Mouse (Mus musculus): ENCODE measurements around the gene Heatr6.

DNA sequence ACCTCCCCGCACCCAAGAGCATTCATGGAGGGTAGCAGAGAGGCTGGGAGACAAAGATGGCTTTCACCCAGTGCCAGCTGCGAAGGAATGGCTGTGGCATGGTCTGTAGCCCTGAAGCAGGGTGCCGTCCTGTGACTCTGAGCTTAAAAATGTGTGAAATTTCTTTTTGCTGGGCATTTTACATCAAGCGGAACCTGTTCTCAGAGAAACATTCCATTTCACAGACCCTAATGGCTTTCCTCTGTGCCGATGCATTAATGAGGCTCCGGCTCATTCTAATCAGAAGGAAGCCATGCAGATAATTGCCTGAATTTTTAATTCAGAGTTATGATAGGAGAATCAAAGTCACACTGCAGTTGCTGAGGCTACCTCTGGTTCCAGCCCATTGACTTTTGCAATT lies 63.6 kb downstream of the Heatr6 start:
- no peak for TF ChIP-seq CTCF (IDR thresholded peaks at IDR 0.05; ENCODE audit: borderline replicate concordance, insufficient read depth, low read length)
- no peak for TF ChIP-seq POLR2A (IDR thresholded peaks at IDR 0.05; ENCODE audit: low read depth, low read length)
